Mouse (Mus musculus) embryonic fibroblast, embryonic 13.5 days (primary cell): ENCODE measurements at regions not wholly inside any gene's neighbourhood (a gene's known extent, or its start where the extent isn't known, plus 50 kb on each side); places are given as distances from the start of the nearest gene placed in this dataset.

Experiments
- H3K27ac ChIP-seq: 2 replicates; pipeline ENCODE4 v1.5.1; 2012; ENCODE audit warnings: low read length, control low read depth, inconsistent platforms; ENCODE audit not compliant: insufficient read depth
- H3K4me1 ChIP-seq: 2 replicates; pipeline ENCODE4 v1.6.1; 2011; ENCODE audit warnings: low read length; ENCODE audit not compliant: control insufficient read depth, insufficient read depth
- H3K4me3 ChIP-seq: 2 replicates; pipeline ENCODE4 v1.5.1; 2011; ENCODE audit warnings: mild to moderate bottlenecking, control low read depth, low read length; ENCODE audit not compliant: insufficient read depth
- CTCF ChIP-seq: IDR thresholded peaks from 2 replicates; pipeline ENCODE4 v1.5.1; 2011; ENCODE audit warnings: mild to moderate bottlenecking, control low read depth, low read length, moderate library complexity, borderline replicate concordance; ENCODE audit not compliant: insufficient read depth
- POLR2A ChIP-seq: IDR thresholded peaks from 2 replicates; pipeline ENCODE4 v1.6.1; 2011; ENCODE audit warnings: low read depth, mild to moderate bottlenecking, control low read depth, low read length, moderate library complexity

- TF ChIP-seq POLR2A, result no peak
- H3K27ac ChIP-seq, result no peak overlapping the region
These were observed 194.9 kb upstream of the Krr1 start for GRCm38 (mm10) chr10:111777559-111777958.

GRCm38 (mm10) chr10:111778111-111778510 is 194.4 kb upstream of the Krr1 start:
- H3K4me1 ChIP-seq, result 0 out of 2 replicates have a peak, but pooled peaks cover 2% of the 10 kb centered on the region
- TF ChIP-seq CTCF (no peak), POLR2A (no peak)

More at GRCm38 (mm10) chr10:111777559-111777958, 194.9 kb upstream of the Krr1 start:
- Histone ChIP-seq H3K4me3 (no peak overlapping the region), H3K4me1 (0 out of 2 replicates have a peak, but pooled peaks cover 2% of the 10 kb centered on the region)

GRCm38 (mm10) chr10:111779956-111780355 is 192.5 kb upstream of the Krr1 start:
- Histone ChIP-seq H3K4me1 (0 out of 2 replicates have a peak, but pooled peaks cover 2% of the 10 kb centered on the region), H3K27ac (no peak overlapping the region), H3K4me3 (no peak overlapping the region)
- no peak for TF ChIP-seq CTCF
- TF ChIP-seq POLR2A, result no peak

More at GRCm38 (mm10) chr10:111778111-111778510, 194.4 kb upstream of the Krr1 start:
- H3K4me3 ChIP-seq, result no peak overlapping the region
- no peak overlapping the region for H3K27ac ChIP-seq

- H3K4me3 ChIP-seq, result no peak overlapping the region
- no peak overlapping the region for H3K27ac ChIP-seq
- no peak for TF ChIP-seq POLR2A
- TF ChIP-seq CTCF, result no peak
- H3K4me1 ChIP-seq, result 0 out of 2 replicates have a peak, but pooled peaks cover 2% of the 10 kb centered on the region
These were observed 190.2 kb upstream of the Krr1 start for GRCm38 (mm10) chr10:111782195-111782810.

GRCm38 (mm10) chr10:111783496-111783895 is 189.0 kb upstream of the Krr1 start:
- H3K27ac ChIP-seq, result no peak overlapping the region
- no peak overlapping the region for H3K4me3 ChIP-seq
- TF ChIP-seq CTCF (no peak), POLR2A (no peak)
- H3K4me1 ChIP-seq, result no peaks in the 10 kb centered on the region

GRCm38 (mm10) chr10:111784065-111784853 is 188.2 kb upstream of the Krr1 start:
- TF ChIP-seq POLR2A, result no peak
- no peak for TF ChIP-seq CTCF
- H3K27ac ChIP-seq, result no peak overlapping the region
- H3K4me1 ChIP-seq, result no peaks in the 10 kb centered on the region
- no peak overlapping the region for H3K4me3 ChIP-seq

GRCm38 (mm10) chr10:111787175-111787574 is 185.3 kb upstream of the Krr1 start:
- Histone ChIP-seq H3K4me1 (no peaks in the 10 kb centered on the region), H3K27ac (no peak overlapping the region), H3K4me3 (no peak overlapping the region)
- no peak for TF ChIP-seq CTCF
- TF ChIP-seq POLR2A, result no peak

- no peak overlapping the region for H3K4me3 ChIP-seq
- TF ChIP-seq CTCF (no peak), POLR2A (no peak)
- no peak overlapping the region for H3K27ac ChIP-seq
- no peaks in the 10 kb centered on the region for H3K4me1 ChIP-seq
These were observed 183.2 kb upstream of the Krr1 start for GRCm38 (mm10) chr10:111789264-111789663.

- no peaks in the 10 kb centered on the region for H3K4me1 ChIP-seq
- TF ChIP-seq CTCF (no peak), POLR2A (no peak)
- H3K4me3 ChIP-seq, result no peak overlapping the region
- no peak overlapping the region for H3K27ac ChIP-seq
These were observed 181.6 kb upstream of the Krr1 start for GRCm38 (mm10) chr10:111790911-111791310.

- Histone ChIP-seq H3K4me1 (no peaks in the 10 kb centered on the region), H3K27ac (no peak overlapping the region), H3K4me3 (no peak overlapping the region)
- no peak for TF ChIP-seq POLR2A
- no peak for TF ChIP-seq CTCF
These were observed 177.4 kb upstream of the Krr1 start for GRCm38 (mm10) chr10:111795056-111795455.
